Mouse (Mus musculus) B cell, adult 62 days (primary cell): ENCODE data around the gene Nap1l5. TPM values are rescaled to one million over a fixed set of nuclear protein-coding genes. Genes with fewer than 3 reads are reported as not detected.

Source experiments
- total RNA-seq: library from RNA; stranded (reverse); gene quantifications from 4 replicates; pipeline ENCODE4 v1.2.4, GENCODE M21; 2023

The Nap1l5 gene
- 0.30 to 0.42 TPM in 2 of 4 replicates, not detected in the others for total RNA-seq

DNA sequence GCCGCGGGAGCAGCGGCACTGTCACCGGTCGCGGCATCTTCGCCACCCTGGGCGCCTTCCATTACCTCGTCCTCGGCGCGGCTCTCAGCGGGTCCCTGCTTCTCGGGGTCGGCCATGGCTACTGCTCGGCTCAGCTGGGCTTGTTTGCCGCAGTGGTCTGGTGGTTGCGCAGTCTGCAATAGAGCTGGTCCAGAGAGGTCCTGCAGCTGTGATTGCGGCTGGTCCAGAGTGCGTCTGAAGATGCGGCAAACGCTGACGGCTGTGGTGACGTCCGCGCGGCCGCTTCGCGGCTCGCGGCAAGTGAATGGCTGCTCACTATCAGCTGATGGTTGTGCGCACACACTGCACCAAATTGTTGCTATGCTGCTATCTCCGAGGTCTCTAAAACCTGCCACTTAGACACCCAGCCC, at the start of gene Nap1l5:
Gene Nap1l5, minus strand, starts transcription at position 225 of the 410 bp plus-strand sequence.

Other genes starting within 250 kb of the Nap1l5 start
- 90.8 to 109 TPM (median 95.1 TPM) in 4 replicates for gene Herc3, start 75.6 kb downstream of the Nap1l5 start, total RNA-seq
- gene Fam13a, start 117.5 kb upstream of the Nap1l5 start, total RNA-seq, result 0.12 TPM in 1 of 4 replicates, not detected in the others